Mouse (Mus musculus) lung, embryonic 14.5 days (tissue): ENCODE data around the gene Ip6k1. TPM values are rescaled to one million over a fixed set of nuclear protein-coding genes. Genes with fewer than 3 reads are reported as not detected.

Experiments
- ATAC-seq: fragments of 200-750 bp; cut with Nextera tagmentation; 2 replicates; pipeline ENCODE4 v1.8.0; 2017; ENCODE audit warnings: mild to moderate bottlenecking, moderate TSS enrichment, moderate library complexity; ENCODE audit not compliant: insufficient read depth
- DNase-seq: peaks from one replicate; pipeline ENCODE4 v3.0.0-alpha.2; 2015
- H3K27ac ChIP-seq: fragments of 300-500 bp; sonication (generic); 2 replicates; pipeline ENCODE4 v1.5.1; 2014; ENCODE audit warnings: low read depth, mild to moderate bottlenecking, moderate library complexity
- H3K27me3 ChIP-seq: fragments of 300-500 bp; sonication (generic); 2 replicates; pipeline ENCODE4 v1.6.1; 2014; ENCODE audit warnings: low read length, control low read depth; ENCODE audit not compliant: insufficient read depth
- H3K36me3 ChIP-seq: fragments of 300-500 bp; sonication (generic); 2 replicates; pipeline ENCODE4 v1.6.1; 2014; ENCODE audit warnings: control low read depth; ENCODE audit not compliant: insufficient read depth
- H3K4me1 ChIP-seq: fragments of 300-500 bp; sonication (generic); 2 replicates; pipeline ENCODE4 v1.6.1; 2014; ENCODE audit warnings: antibody characterized with exemption, control low read depth; ENCODE audit not compliant: insufficient read depth
- H3K4me2 ChIP-seq: fragments of 300-500 bp; sonication (generic); 2 replicates; pipeline ENCODE4 v1.6.1; 2014; ENCODE audit warnings: mild to moderate bottlenecking
- H3K4me3 ChIP-seq: fragments of 300-500 bp; sonication (generic); 2 replicates; pipeline ENCODE4 v1.5.1; 2014; ENCODE audit warnings: low read depth, low read length
- H3K9ac ChIP-seq: fragments of 300-500 bp; sonication (generic); 2 replicates; pipeline ENCODE4 v1.6.1; 2014
- H3K9me3 ChIP-seq: fragments of 300-500 bp; sonication (generic); 2 replicates; pipeline ENCODE4 v1.6.1; 2016; ENCODE audit warnings: low read depth, low read length, control low read depth
- CTCF ChIP-seq: IDR thresholded peaks from 2 replicates; pipeline ENCODE4 v1.5.1; 2016; ENCODE audit warnings: antibody characterized with exemption, low read depth
- WGBS: fragments of 180-500 bp; shearing (Covaris S2); extraction: QIAGEN DNeasy Blood & Tissue Kit; methylation state at CpG from one replicate; pipeline ENCODE4 v1.1.7; 2014; 5-methylcytosine and 5-hydroxymethylcytosine counted together
- microRNA-seq: library from miRNA; unstranded; fragments of <30 nt; microRNA quantifications from one replicate; pipeline ENCODE4, GENCODE M21; 2016; ENCODE audit warnings: borderline number of aligned reads
- polyA plus RNA-seq: library from polyadenylated mRNA; unstranded; fragments of >200 nt; fragmentation: Nextera tagmentation; extraction: Ambion mirVana; gene quantifications from 2 replicates; pipeline ENCODE4 v1.2.1, GENCODE M21; 2014

Ip6k1 gene
- polyA plus RNA-seq, 1 experiment from 2014 or later = 29.3 TPM

- Histone ChIP-seq H3K27ac (0 out of 2 replicates have a peak overlapping the region, but pooled peaks have one; percentile 38), H3K9me3 (no peaks in the 10 kb centered on the region), H3K4me1 (peaks cover 5% of the 10 kb centered on the region), H3K27me3 (no peaks in the 10 kb centered on the region), H3K9ac (no peak overlapping the region), H3K4me2 (peak overlapping the region; percentile 99), H3K36me3 (peaks cover 14% of the 10 kb centered on the region), H3K4me3 (no peak overlapping the region)
- no peak for TF ChIP-seq CTCF
- DNase-seq (no peak), ATAC-seq (no peak)
- WGBS = 44% methylated on average over 10 of the region's 10 CpGs
Observed at GRCm38 (mm10) chr9:108095949-108096712, 93.8 kb downstream of the Ip6k1 start.

Small RNA genes within 50 kb of the gene (microRNA-seq; reads per million reads assigned to microRNA genes)
- not detected for gene Mir7088

Other genes starting within 250 kb of the Ip6k1 start
- 176 and 184 TPM in 2 replicates for gene Rbm5, start 231.5 kb upstream of the Ip6k1 start, polyA plus RNA-seq
- 73.2 and 74.4 TPM in 2 replicates for gene Rbm6, start 129.3 kb upstream of the Ip6k1 start, polyA plus RNA-seq
- 11.9 and 13.0 TPM in 2 replicates for gene Mon1a, start 114.3 kb upstream of the Ip6k1 start, polyA plus RNA-seq
- 1.7 and 2.2 TPM in 2 replicates for gene Mst1r, start 95.6 kb upstream of the Ip6k1 start, polyA plus RNA-seq
- gene Actl11, start 74.0 kb upstream of the Ip6k1 start, polyA plus RNA-seq = not detected in 2 replicates
- 2.7 TPM in 2 replicates for gene Camkv, start 66.8 kb upstream of the Ip6k1 start, polyA plus RNA-seq
- gene Traip, start 52.4 kb upstream of the Ip6k1 start, polyA plus RNA-seq = 30.7 and 31.2 TPM in 2 replicates
- gene Uba7, start 27.0 kb upstream of the Ip6k1 start, polyA plus RNA-seq = 18.1 and 18.8 TPM in 2 replicates
- 4.0 and 4.5 TPM in 2 replicates for gene Gm20661, start 19.4 kb upstream of the Ip6k1 start, polyA plus RNA-seq
- 74.2 and 81.8 TPM in 2 replicates for gene Inka1, start 16.6 kb upstream of the Ip6k1 start, polyA plus RNA-seq
- gene Cdhr4, start 10.0 kb upstream of the Ip6k1 start, polyA plus RNA-seq = 7.7 and 8.3 TPM in 2 replicates
- gene Gm20662, start 6.2 kb upstream of the Ip6k1 start, polyA plus RNA-seq = 0.30 and 0.37 TPM in 2 replicates
- 22.2 and 25.7 TPM in 2 replicates for gene Gmppb, start 46.7 kb downstream of the Ip6k1 start, polyA plus RNA-seq
- 3.1 and 3.4 TPM in 2 replicates for gene Amigo3, start 50.7 kb downstream of the Ip6k1 start, polyA plus RNA-seq
- gene Mst1, start 77.9 kb downstream of the Ip6k1 start, polyA plus RNA-seq = 0.18 and 0.20 TPM in 2 replicates
- 27.9 and 30.9 TPM in 2 replicates for gene Rnf123, start 80.8 kb downstream of the Ip6k1 start, polyA plus RNA-seq
- 49.4 and 49.9 TPM in 2 replicates for gene Apeh, start 92.1 kb downstream of the Ip6k1 start, polyA plus RNA-seq
- gene Bsn, start 187.9 kb downstream of the Ip6k1 start, polyA plus RNA-seq = 0.15 and 0.24 TPM in 2 replicates